Comparison of ENCODE assay signal across 11 mouse cellular contexts in the genomic region with DNA sequence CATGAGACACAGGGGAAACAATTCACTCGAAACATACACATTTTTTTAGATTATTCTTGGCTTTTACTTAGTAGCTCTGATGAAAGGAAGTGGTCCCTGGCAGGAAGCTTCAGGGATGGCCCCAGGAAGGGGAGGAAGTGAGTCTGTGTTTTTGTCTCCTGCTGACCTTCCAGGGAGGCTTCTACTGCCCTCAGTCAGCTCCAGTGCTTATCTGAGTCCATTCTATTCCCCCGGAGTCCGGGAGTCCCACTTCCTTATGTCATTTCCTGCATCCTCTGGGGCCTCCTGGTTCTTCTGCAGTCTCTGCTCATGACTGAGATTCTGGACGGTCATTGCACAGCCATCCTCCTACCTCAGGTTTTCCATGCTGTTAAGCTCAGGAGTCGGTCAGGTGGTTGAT.
DNase-seq lines count a peak whose midpoint lies in the region; ATAC-seq and TF ChIP-seq lines count a peak whose summit lies in the region.
"Had no signal": no experiment of that assay in that cellular context is flagged by ENCODE, and none has a peak within 500 bp of the region (broad histone marks: within the 10 kb centered on the region; RNA-seq: fewer than 3 reads in every experiment).

No protein-coding gene starts in this region.

- H3K4me3 ChIP-seq in kidney, adult 2 months (ENCODE audit: insufficient read depth, low read depth, low read length): no peak overlapping the region
- no peak overlapping the region for H3K4me3 ChIP-seq in heart, embryonic 16.5 days (ENCODE audit: low read length)
- no peak overlapping the region for H3K4me3 ChIP-seq in stomach, postnatal 0 days (ENCODE audit: low read depth, low read length)
- H3K4me3 ChIP-seq in hindbrain, embryonic 11.5 days (ENCODE audit: low read depth, low read length): no peak overlapping the region
- H3K4me3 ChIP-seq: hindbrain, embryonic 10.5 days had no signal

- 56% methylated on average over 5 of the region's 5 CpGs for WGBS in kidney, adult 2 months
- WGBS in heart, embryonic 16.5 days: 48% methylated on average over 5 of the region's 5 CpGs
- 69% methylated on average over 5 of the region's 5 CpGs for WGBS in stomach, postnatal 0 days
- WGBS in hindbrain, embryonic 11.5 days: 83% methylated on average over 5 of the region's 5 CpGs

- no peaks in the 10 kb centered on the region for H3K9me3 ChIP-seq in heart, embryonic 16.5 days (replicated peaks; ENCODE audit: control insufficient read depth, low read length)
- H3K9me3 ChIP-seq in stomach, postnatal 0 days (ENCODE audit: control insufficient read depth, low read length): no peaks in the 10 kb centered on the region
- H3K9me3 ChIP-seq in hindbrain, embryonic 11.5 days (ENCODE audit: control insufficient read depth, low read length): no peaks in the 10 kb centered on the region
- H3K9me3 ChIP-seq: hindbrain, embryonic 10.5 days had no signal

- TF ChIP-seq POLR2A in kidney, adult 2 months (IDR thresholded peaks at IDR 0.05; ENCODE audit: low read depth, low read length): no peak

- ATAC-seq in common myeloid progenitor, adult 5-6 weeks (replicated peaks; ENCODE audit: low read depth, poor library complexity, severe bottlenecking): peak; percentile 78
- ATAC-seq in heart, embryonic 16.5 days (replicated peaks; ENCODE audit: extremely low read depth, insufficient read depth, low FRiP score): peak; percentile 87
- no peak for ATAC-seq in stomach, postnatal 0 days (ENCODE audit: low FRiP score, low TSS enrichment)
- no peak for ATAC-seq in hindbrain, embryonic 11.5 days (ENCODE audit: low FRiP score)
- ATAC-seq: Patski had no signal

- TF ChIP-seq CTCF in kidney, adult 2 months (conservative IDR thresholded peaks at IDR 0.05; ENCODE audit: insufficient read depth, insufficient read length, low read depth, low read length): no peak
- no peak for TF ChIP-seq CTCF in stomach, postnatal 0 days (IDR thresholded peaks at IDR 0.05; ENCODE audit: low read depth)

- no peaks in the 10 kb centered on the region for H3K36me3 ChIP-seq in kidney, adult 2 months (ENCODE audit: control insufficient read depth, insufficient read depth, low read length)
- no peaks in the 10 kb centered on the region for H3K36me3 ChIP-seq in heart, embryonic 16.5 days (ENCODE audit: control insufficient read depth, insufficient read depth)
- H3K36me3 ChIP-seq in stomach, postnatal 0 days (ENCODE audit: control insufficient read depth, insufficient read depth, low read length): no peaks in the 10 kb centered on the region
- no peaks in the 10 kb centered on the region for H3K36me3 ChIP-seq in hindbrain, embryonic 11.5 days (ENCODE audit: control insufficient read depth, insufficient read depth, low read length)
- H3K36me3 ChIP-seq: hindbrain, embryonic 10.5 days had no signal

- no peak overlapping the region for H3K4me2 ChIP-seq in heart, embryonic 16.5 days (ENCODE audit: low read depth, low read length)
- H3K4me2 ChIP-seq in stomach, postnatal 0 days (replicated peaks; ENCODE audit: low read depth): no peak overlapping the region
- no peak overlapping the region for H3K4me2 ChIP-seq in hindbrain, embryonic 11.5 days (replicated peaks; ENCODE audit: low read depth, low read length)

- H3K4me1 ChIP-seq in kidney, adult 2 months (ENCODE audit: control insufficient read depth, insufficient read depth, low read length): no peaks in the 10 kb centered on the region
- no peaks in the 10 kb centered on the region for H3K4me1 ChIP-seq in heart, embryonic 16.5 days (ENCODE audit: control insufficient read depth, insufficient read depth, low read length)
- no peaks in the 10 kb centered on the region for H3K4me1 ChIP-seq in stomach, postnatal 0 days (replicated peaks; ENCODE audit: control insufficient read depth, insufficient read depth)
- no peaks in the 10 kb centered on the region for H3K4me1 ChIP-seq in hindbrain, embryonic 11.5 days (replicated peaks; ENCODE audit: control insufficient read depth, insufficient read depth, low read length)
- H3K4me1 ChIP-seq: hindbrain, embryonic 10.5 days had no signal

- no peak overlapping the region for H3K27ac ChIP-seq in kidney, adult 2 months (ENCODE audit: insufficient read depth, low read depth, low read length)
- no peak overlapping the region for H3K27ac ChIP-seq in heart, embryonic 16.5 days (ENCODE audit: low read length)
- H3K27ac ChIP-seq in stomach, postnatal 0 days (replicated peaks): no peak overlapping the region
- H3K27ac ChIP-seq in hindbrain, embryonic 11.5 days (ENCODE audit: low read depth, low read length): no peak overlapping the region
- H3K27ac ChIP-seq: hindbrain, embryonic 10.5 days had no signal

- DNase-seq in kidney, adult 2 months: peak; percentile 7
- no peak for DNase-seq in kidney, adult 9 months
- DNase-seq in lung, postnatal 10 days: peak; percentile 6
- no peak for DNase-seq in stomach, postnatal 0 days (ENCODE audit: low spot score)
- no peak for DNase-seq in hindbrain, embryonic 11.5 days (ENCODE audit: low spot score)
- DNase-seq in right cerebral cortex, postnatal 4 days: no peak
- DNase-seq: cerebellum, postnatal 10 days had no signal

- H3K27me3 ChIP-seq in kidney, adult 2 months (replicated peaks; ENCODE audit: control insufficient read depth, insufficient read depth, low read length): no peaks in the 10 kb centered on the region
- no peaks in the 10 kb centered on the region for H3K27me3 ChIP-seq in heart, embryonic 16.5 days (ENCODE audit: control insufficient read depth, insufficient read depth, low read length)
- no peaks in the 10 kb centered on the region for H3K27me3 ChIP-seq in stomach, postnatal 0 days (ENCODE audit: control insufficient read depth, insufficient read depth, low read length)
- H3K27me3 ChIP-seq in hindbrain, embryonic 11.5 days (ENCODE audit: control insufficient read depth, insufficient read depth, low read length): no peaks in the 10 kb centered on the region
- H3K27me3 ChIP-seq: Patski had no signal

- H3K9ac ChIP-seq in heart, embryonic 16.5 days (ENCODE audit: low read length): no peak overlapping the region
- H3K9ac ChIP-seq in stomach, postnatal 0 days (ENCODE audit: low read length): no peak overlapping the region
- no peak overlapping the region for H3K9ac ChIP-seq in hindbrain, embryonic 11.5 days (ENCODE audit: low read depth, low read length)

- no peak for TF ChIP-seq EP300 in stomach, postnatal 0 days (optimal IDR thresholded peaks at IDR 0.05)

Comparison
In these comparisons a context has a peak if more than half of its experiments do, and no peak if none do; other contexts are left out.
1. DNase-seq: peak in kidney, adult 2 months (single experiment) and lung, postnatal 10 days (single experiment); none in kidney, adult 9 months (single experiment), stomach, postnatal 0 days (single experiment), hindbrain, embryonic 11.5 days (single experiment) and right cerebral cortex, postnatal 4 days (single experiment).
2. ATAC-seq: peak in common myeloid progenitor, adult 5-6 weeks (single experiment) and heart, embryonic 16.5 days (single experiment); none in stomach, postnatal 0 days (single experiment) and hindbrain, embryonic 11.5 days (single experiment).